Mouse (Mus musculus): ENCODE results near the gene Gosr2. TPM values are rescaled to one million over a fixed set of nuclear protein-coding genes. Genes with fewer than 3 reads are reported as not detected.

The Gosr2 gene
- polyA plus RNA-seq, 1 experiment from 2014 or later: 103 TPM

- no peak overlapping the region for H3K4me2 ChIP-seq (replicated peaks)
- no peak overlapping the region for H3K27ac ChIP-seq (replicated peaks)
- peaks cover 29% of the 10 kb centered on the region for H3K27me3 ChIP-seq
- H3K9ac ChIP-seq (replicated peaks): no peak overlapping the region
- WGBS: 6% methylated on average over 3 of the region's 3 CpGs
- no peak for ATAC-seq (replicated peaks)
- H3K4me3 ChIP-seq: no peak overlapping the region
- H3K9me3 ChIP-seq: no peaks in the 10 kb centered on the region
- peaks cover 10% of the 10 kb centered on the region; the same call in 1 of the 2 replicates for H3K4me1 ChIP-seq
- no peaks in the 10 kb centered on the region for H3K36me3 ChIP-seq
These were observed 41.2 kb downstream of the Gosr2 start for GRCm38 (mm10) chr11:103656520-103656919.

- no peak for ATAC-seq (replicated peaks)
- 67% methylated on average over 10 of the region's 10 CpGs for WGBS
- Histone ChIP-seq H3K9ac (replicated peaks) (no peak overlapping the region), H3K9me3 (no peaks in the 10 kb centered on the region), H3K27ac (replicated peaks) (no peak overlapping the region), H3K4me1 (peaks cover 27% of the 10 kb centered on the region), H3K4me2 (replicated peaks) (no peak overlapping the region), H3K27me3 (peaks cover 59% of the 10 kb centered on the region), H3K4me3 (no peak overlapping the region), H3K36me3 (no peaks in the 10 kb centered on the region)
These were observed 44.2 kb downstream of the Gosr2 start for GRCm38 (mm10) chr11:103653359-103653965.

DNA sequence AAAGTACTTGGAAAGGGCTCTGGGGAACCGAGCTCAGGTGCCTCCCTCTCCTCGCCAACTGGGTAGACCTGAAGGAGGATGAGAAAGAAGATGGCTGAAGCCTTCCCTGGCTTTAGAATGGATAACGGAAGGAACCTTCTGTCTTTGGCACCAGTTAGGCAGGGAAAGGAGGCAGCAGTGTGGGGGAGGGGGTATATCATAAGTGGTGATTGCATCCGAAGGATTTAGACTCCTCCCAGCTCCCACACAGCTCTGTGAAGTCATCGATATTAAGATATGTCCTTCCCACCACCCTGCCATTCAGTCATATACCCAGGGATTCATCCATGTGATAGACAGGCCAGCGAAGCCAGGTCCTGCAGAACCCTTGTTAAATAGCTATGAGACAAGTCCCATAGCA, 46.3 kb downstream of the Gosr2 start:
- H3K9me3 ChIP-seq: no peaks in the 10 kb centered on the region
- no peak overlapping the region for H3K4me2 ChIP-seq (replicated peaks)
- 70% methylated on average over 6 of the region's 6 CpGs for WGBS
- no peak overlapping the region for H3K4me3 ChIP-seq
- no peak overlapping the region for H3K9ac ChIP-seq (replicated peaks)
- H3K27ac ChIP-seq (replicated peaks): no peak overlapping the region
- no peaks in the 10 kb centered on the region for H3K36me3 ChIP-seq
- ATAC-seq (replicated peaks): no peak
- H3K27me3 ChIP-seq: peaks cover 78% of the 10 kb centered on the region
- H3K4me1 ChIP-seq: peaks cover 22% of the 10 kb centered on the region

DNA sequence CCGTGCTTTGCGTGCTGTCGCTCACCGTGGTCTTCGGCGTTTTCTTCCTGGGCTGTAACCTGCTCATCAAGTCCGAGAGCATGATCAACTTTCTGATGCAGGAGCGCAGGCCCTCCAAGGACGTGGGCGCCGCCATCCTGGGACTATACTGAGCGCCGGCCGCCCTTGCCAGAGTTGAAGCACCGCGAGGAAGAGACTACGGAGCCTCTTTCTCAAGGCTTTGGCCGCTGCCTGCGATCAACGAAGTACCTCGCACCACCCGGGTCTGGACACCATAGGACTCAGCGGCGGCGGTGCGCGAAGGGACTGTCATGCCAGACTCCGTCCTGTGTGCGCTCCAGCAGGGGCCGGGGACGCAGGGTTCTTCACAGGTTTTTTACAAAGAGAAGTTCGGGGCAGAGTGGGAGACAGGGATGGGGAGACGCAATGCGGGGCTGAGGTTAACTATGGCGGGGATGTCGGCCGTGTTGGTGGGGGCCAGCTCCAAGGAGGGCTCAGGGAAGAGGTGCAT, 47.7 kb downstream of the Gosr2 start:
- peaks cover 19% of the 10 kb centered on the region for H3K4me1 ChIP-seq
- H3K27me3 ChIP-seq: peaks cover 72% of the 10 kb centered on the region
- H3K27ac ChIP-seq (replicated peaks): no peak overlapping the region
- ATAC-seq (replicated peaks): no peak
- H3K4me3 ChIP-seq: peak overlapping the region; percentile 42
- H3K36me3 ChIP-seq: no peaks in the 10 kb centered on the region
- no peaks in the 10 kb centered on the region for H3K9me3 ChIP-seq
- H3K9ac ChIP-seq (replicated peaks): 0 out of 2 replicates have a peak overlapping the region, but pooled peaks have one; percentile 34
- WGBS: 1% methylated on average over 37 of the region's 37 CpGs
- peak overlapping the region; percentile 51 for H3K4me2 ChIP-seq (replicated peaks)

DNA sequence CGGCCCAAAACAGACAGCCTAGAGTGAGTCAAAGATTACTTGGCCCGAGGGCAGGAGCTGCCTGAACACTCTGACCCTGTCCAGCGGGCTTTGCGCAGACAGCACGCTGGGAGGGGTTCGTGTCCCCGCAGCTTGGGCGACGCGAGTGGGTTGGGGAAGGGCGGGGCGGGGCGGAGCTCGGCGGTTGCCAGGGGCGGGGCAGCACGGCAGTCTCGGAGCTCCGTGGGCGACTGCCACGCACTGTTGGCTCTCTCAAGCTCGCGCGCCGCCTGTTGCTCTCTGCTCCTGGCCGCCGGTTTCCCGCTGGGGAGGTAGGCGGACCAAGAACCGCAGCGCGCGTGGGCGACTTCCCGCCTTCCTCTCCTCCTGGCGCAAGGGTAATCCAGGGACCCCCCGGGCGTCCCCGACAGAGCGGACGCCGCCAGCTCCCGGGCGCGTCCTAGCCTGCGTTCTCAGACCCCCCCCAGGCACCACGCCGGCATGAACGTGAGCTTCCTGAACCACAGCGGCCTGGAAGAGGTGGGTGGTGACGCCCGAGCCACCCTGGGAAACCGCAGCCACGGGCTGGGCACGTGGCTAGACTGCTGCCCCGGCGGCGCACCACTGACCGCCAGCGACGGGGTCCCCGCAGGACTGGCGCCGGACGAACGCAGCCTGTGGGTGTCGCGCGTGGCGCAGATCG, 48.3 kb downstream of the Gosr2 start, which contains the start of gene Rprml:
Gene Rprml, plus strand, starts transcription at position 270 of the 682 bp plus-strand sequence.
- H3K36me3 ChIP-seq: no peaks in the 10 kb centered on the region
- H3K27me3 ChIP-seq: peaks cover 72% of the 10 kb centered on the region
- 0 out of 2 replicates have a peak, but pooled peaks have one; percentile 19 for ATAC-seq (replicated peaks)
- no peak within 1 kb of the TSS for H3K27ac ChIP-seq (replicated peaks)
- H3K4me3 ChIP-seq: peak within 1 kb of the TSS; percentile 42
- no peaks in the 10 kb centered on the region for H3K9me3 ChIP-seq
- H3K4me1 ChIP-seq: peaks cover 19% of the 10 kb centered on the region
- H3K4me2 ChIP-seq (replicated peaks): peak within 1 kb of the TSS; percentile 51
- under 1% methylated on average over 70 of the region's 71 CpGs for WGBS
- 0 out of 2 replicates have a peak within 1 kb of the TSS, but pooled peaks have one; percentile 34 for H3K9ac ChIP-seq (replicated peaks)

DNA sequence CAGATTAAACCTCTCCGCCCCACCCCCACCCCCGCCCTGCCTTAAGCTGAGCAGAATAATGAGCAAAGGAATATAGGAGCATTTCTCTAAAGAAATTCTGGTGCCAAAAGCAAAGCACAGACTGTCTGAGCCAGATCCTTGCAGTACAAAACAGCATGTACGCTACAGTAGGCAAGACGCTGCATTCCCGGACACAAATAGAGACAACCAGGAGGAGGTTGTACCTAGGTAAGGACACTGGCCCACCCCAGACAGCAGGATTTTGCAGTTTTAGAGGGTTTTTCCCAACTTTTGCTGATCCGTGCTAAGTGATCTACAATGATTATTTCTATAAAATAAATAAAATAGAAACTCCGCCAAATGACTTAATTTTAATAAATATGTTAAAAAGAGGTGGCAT, 49.0 kb downstream of the Gosr2 start:
- Histone ChIP-seq H3K4me2 (replicated peaks) (no peak overlapping the region), H3K27me3 (peaks cover 72% of the 10 kb centered on the region), H3K27ac (replicated peaks) (no peak overlapping the region), H3K9me3 (no peaks in the 10 kb centered on the region), H3K9ac (replicated peaks) (no peak overlapping the region), H3K4me3 (no peak overlapping the region), H3K36me3 (no peaks in the 10 kb centered on the region), H3K4me1 (peaks cover 17% of the 10 kb centered on the region)
- no peak for ATAC-seq (replicated peaks)
- 16% methylated on average over 7 of the region's 7 CpGs for WGBS

DNA sequence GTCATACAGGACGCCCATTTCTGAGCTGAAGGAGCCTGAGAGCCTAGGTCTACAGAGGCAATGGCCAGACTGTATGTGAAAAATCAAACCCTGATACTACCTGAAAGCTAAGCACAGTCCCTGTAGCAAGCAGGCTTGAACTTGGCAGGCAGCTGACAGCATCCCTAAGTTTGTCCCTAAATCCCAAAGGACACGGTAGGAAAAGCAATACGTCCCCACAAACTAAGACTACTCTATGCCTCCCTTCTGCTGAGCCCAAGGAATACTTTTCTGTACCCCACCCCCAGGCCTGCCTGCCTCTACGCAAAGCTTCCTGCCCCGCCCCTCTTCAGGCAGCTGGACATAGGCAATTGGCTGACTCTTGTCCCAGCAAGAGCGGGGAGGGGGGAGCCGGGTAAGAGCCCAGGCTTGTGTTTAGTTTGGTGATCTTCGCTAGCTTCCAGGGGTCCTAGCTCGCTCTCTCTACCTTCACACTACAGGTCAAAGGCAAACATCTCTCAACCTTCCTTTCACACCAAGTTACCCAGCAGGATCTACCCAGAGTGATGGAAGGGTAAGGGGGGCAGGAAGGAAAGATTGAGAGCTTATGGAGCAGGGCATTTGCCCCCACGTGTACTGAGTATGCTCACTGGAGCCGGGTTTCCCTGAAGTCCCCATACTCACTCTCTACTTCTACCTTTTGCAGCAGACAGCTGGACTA, 49.6 kb downstream of the Gosr2 start:
- H3K9ac ChIP-seq (replicated peaks): no peak overlapping the region
- no peak overlapping the region for H3K4me3 ChIP-seq
- H3K4me1 ChIP-seq: peaks cover 17% of the 10 kb centered on the region
- no peaks in the 10 kb centered on the region for H3K36me3 ChIP-seq
- no peaks in the 10 kb centered on the region for H3K9me3 ChIP-seq
- peaks cover 68% of the 10 kb centered on the region for H3K27me3 ChIP-seq
- no peak overlapping the region for H3K4me2 ChIP-seq (replicated peaks)
- WGBS: 11% methylated on average over 11 of the region's 11 CpGs
- H3K27ac ChIP-seq (replicated peaks): no peak overlapping the region
- ATAC-seq (replicated peaks): no peak

- peaks cover 17% of the 10 kb centered on the region for H3K4me1 ChIP-seq
- no peak overlapping the region for H3K9ac ChIP-seq (replicated peaks)
- H3K9me3 ChIP-seq: no peaks in the 10 kb centered on the region
- peaks cover 50% of the 10 kb centered on the region for H3K27me3 ChIP-seq
- H3K4me3 ChIP-seq: no peak overlapping the region
- H3K27ac ChIP-seq (replicated peaks): no peak overlapping the region
- no peak overlapping the region for H3K4me2 ChIP-seq (replicated peaks)
- no peak for ATAC-seq (replicated peaks)
- WGBS: 79% methylated on average over 6 of the region's 6 CpGs
- no peaks in the 10 kb centered on the region for H3K36me3 ChIP-seq
These were observed 51.4 kb downstream of the Gosr2 start for GRCm38 (mm10) chr11:103646301-103646700.

DNA sequence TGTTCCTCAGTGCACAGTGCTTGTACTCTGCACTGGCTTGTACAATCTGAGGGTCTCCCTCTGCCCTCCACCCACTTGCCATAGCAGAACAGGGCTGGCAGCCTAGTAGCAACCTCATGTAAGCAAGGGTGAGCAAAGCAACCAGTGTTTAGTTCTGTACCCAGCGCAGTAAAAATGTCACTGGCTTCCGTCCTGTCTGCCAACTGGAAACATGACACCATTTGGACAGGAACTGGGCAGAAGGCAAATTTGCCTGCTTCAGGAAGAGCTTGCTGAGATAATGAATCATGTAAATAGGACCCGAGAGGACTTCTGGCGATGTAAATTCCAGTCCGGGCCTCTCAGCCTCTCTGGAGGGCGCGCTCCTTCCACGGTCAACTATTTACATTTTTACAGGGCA, 52.0 kb downstream of the Gosr2 start:
- Histone ChIP-seq H3K27ac (replicated peaks) (no peak overlapping the region), H3K4me1 (peaks cover 17% of the 10 kb centered on the region), H3K27me3 (peaks cover 44% of the 10 kb centered on the region), H3K4me3 (no peak overlapping the region), H3K9ac (replicated peaks) (no peak overlapping the region), H3K4me2 (replicated peaks) (no peak overlapping the region), H3K36me3 (no peaks in the 10 kb centered on the region), H3K9me3 (no peaks in the 10 kb centered on the region)
- ATAC-seq (replicated peaks): no peak
- 80% methylated on average over 8 of the region's 8 CpGs for WGBS

DNA sequence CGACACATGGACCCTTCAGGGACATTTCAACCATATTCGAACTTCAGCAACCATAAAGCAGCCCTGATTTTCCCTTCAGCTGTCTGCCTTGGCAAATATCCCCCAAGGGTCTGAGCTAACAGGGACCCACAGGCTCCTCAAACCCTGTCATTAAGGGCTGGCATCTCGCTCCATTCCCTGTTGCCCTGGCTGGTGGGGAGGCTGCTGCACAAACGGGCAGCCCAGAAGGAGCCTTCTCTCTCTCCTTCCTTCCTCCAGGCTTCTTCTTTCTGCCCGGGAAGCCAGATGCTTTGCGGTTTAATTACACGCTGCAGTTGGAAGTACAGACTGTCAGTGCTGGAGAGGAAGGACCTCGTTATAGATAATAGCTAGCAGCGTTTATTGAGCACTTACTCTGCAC, 54.5 kb downstream of the Gosr2 start:
- no peak for ATAC-seq (replicated peaks)
- H3K4me2 ChIP-seq (replicated peaks): no peak overlapping the region
- 54% methylated on average over 9 of the region's 9 CpGs for WGBS
- H3K9ac ChIP-seq (replicated peaks): no peak overlapping the region
- no peak overlapping the region for H3K4me3 ChIP-seq
- H3K36me3 ChIP-seq: no peaks in the 10 kb centered on the region
- no peak overlapping the region for H3K27ac ChIP-seq (replicated peaks)
- no peaks in the 10 kb centered on the region for H3K4me1 ChIP-seq
- peaks cover 26% of the 10 kb centered on the region for H3K27me3 ChIP-seq
- no peaks in the 10 kb centered on the region for H3K9me3 ChIP-seq

GRCm38 (mm10) chr11:103639407-103639946, 58.2 kb downstream of the Gosr2 start:
- Histone ChIP-seq H3K4me2 (replicated peaks) (no peak overlapping the region), H3K9me3 (no peaks in the 10 kb centered on the region), H3K27ac (replicated peaks) (no peak overlapping the region), H3K4me1 (no peaks in the 10 kb centered on the region), H3K36me3 (no peaks in the 10 kb centered on the region), H3K27me3 (peaks cover 8% of the 10 kb centered on the region; the same call in 1 of the 2 replicates), H3K4me3 (no peak overlapping the region), H3K9ac (replicated peaks) (no peak overlapping the region)
- WGBS: 2% methylated on average over 10 of the region's 10 CpGs
- ATAC-seq (replicated peaks): no peak

- Histone ChIP-seq H3K4me1 (no peaks in the 10 kb centered on the region), H3K36me3 (no peaks in the 10 kb centered on the region), H3K4me3 (no peak within 1 kb of the TSS), H3K27ac (replicated peaks) (no peak within 1 kb of the TSS), H3K9me3 (no peaks in the 10 kb centered on the region), H3K4me2 (replicated peaks) (no peak within 1 kb of the TSS), H3K27me3 (peaks cover 8% of the 10 kb centered on the region; the same call in 1 of the 2 replicates), H3K9ac (replicated peaks) (no peak within 1 kb of the TSS)
- no peak for ATAC-seq (replicated peaks)
- WGBS: 78% methylated on average over 3 of the region's 3 CpGs
These were observed 58.9 kb downstream of the Gosr2 start, which contains the start of gene Lyzl6 for GRCm38 (mm10) chr11:103638790-103639189. Gene Lyzl6 (minus strand): TSS chr11:103638890.
